Mouse (Mus musculus): ENCODE measurements around the gene Peg3.
A peak's percentile ranks its signal among the peaks of the same experiment; 100 is the strongest.

The Peg3 gene

DNA sequence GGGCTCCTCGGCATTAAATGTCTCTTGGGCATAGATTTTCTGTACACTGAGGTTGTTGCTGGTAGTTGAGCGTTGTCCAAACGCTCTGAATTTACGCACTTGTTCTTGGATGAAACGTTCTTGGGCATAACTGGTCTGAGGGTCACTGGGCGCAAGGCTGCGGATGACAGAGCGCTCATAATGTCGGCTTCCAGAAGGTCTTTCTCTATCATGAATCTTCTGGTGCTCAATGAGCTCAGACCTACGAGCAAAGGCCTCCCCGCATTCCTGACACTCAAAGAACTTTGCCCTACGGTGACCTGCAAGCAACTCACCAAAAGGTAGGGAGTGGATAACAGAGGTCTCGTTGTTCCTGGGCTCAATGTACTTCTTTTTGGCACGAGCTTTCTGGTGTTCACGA is 20.8 kb downstream of the Peg3 start:
- no peak for DNase-seq (ENCODE audit: low read depth, low spot score)

DNA sequence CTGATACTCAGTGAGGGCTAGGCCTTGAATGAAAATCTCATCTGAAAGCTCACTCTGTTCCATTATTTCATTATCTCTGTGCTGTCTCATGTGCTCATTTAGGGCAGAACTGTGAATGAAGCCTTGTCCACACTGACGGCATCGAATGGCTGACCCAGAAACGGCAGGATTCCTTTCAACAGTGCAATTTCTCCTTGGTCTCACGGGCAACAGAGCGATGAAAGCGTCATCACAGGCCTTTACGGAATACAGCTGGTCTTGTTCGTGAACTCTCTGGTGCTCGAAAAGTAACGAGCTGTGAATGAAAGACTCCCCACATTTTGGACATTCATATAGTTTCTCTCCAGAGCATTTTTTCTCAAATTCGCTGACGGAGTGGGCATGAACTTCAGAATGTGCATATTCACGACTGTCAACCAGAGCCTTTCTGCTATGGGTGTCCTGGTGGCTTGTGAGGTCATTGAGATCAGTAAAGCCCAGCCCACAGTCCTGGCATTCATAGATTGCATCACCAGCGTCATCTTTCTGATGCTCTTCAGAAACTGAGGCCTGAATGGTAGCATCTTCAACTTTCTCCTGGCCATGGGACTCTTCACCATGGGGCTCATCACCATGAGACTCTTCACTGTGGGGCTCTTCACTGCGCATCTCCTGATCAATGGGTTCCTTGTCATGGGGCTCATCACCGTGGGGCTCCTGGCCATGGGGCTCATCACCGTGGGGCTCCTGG is 21.6 kb downstream of the Peg3 start:
- no peak for DNase-seq (ENCODE audit: low read depth, low spot score)

DNA sequence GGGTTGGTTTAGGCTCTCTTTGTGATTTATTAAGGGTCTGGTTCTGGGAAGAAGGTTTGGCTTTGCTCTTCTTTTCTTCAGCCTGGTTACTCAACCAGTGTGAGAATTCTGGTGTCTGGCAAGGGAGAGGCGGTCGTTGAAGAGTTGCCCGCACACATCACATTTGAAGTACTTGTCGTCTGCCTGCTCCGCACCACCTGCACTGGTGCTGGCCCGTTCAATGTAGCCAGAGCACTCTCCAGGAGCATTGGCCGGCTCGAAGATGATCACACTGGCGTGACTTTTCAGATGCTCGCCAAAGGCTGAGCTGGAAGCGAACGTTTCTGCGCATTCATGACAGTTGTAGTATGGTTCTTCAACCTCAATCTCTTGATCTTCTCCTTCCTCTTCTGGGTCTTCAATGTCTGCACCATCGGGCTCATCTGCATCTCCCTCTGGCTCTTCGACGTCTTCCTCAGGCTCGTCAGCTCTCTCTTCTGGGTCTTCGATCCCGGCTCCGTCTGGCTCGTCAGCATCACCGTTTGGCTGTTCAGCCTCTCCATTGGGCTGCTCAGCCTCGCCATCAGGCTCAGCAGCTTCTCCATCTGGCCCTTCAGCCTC is 22.7 kb downstream of the Peg3 start:
- DNase-seq (ENCODE audit: low read depth, low spot score) = no peak

DNA sequence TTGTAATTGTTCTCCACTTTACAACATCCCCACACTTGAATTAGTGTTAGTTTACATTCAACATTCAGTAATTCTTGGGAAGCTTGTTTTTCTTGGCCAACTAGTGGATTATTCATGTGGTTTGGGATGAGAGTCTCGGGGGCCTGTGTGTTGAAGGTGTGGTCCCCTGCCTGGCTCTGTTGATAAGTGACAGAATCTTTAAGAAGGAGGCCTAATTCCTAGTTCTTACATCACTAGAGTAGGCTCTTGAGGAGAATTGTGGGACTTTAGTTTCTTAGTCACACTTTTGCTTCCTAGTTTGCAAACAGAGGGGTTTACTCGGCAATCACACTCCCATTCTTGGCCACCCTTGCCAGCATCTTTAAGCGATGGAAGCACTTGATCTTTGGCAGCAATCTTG is 31.0 kb downstream of the Peg3 start:
- no peak for DNase-seq (ENCODE audit: low read depth, low spot score)

DNA sequence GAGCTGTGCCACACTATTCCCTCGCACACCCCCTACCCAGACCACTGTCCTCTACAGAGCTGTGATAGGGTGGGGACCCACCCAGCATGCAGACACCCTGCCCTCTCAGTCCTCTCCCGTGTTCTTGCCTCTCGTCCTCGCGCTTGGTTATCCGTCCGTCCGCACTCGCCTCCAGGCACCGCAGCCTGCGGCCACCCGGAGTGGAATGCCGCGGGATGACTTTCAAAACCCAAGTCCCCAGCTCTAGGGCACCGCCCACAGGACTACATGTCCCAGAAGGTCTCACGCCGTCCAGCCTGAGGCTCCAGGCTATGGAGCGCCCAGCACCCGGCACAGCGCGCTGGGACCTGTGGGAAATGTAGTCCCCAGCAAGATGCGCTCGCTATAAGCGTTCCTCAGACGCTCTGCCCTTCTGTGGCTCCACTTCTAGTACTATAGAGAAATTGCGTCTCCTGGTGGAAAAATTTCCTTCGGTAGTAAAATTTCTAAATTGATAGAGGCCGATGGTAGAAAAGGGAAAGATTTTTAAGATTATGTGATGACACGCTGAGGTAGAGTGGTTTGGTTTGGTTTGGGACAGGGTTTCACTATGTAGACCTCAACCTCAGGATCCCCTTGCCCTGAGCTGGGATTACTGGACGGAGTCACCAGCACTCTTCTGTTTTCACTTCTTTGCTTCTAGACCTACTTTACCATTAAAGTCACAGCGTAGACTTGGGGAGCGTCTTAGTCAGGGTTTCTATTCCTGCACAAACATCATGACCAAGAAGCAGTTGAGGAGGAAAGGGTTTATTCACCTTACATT is 33.8 kb downstream of the Peg3 start, which contains the start of gene Zim1:
TSS of gene Zim1 (minus strand) at position 210 of the 805 bp plus-strand sequence.
- peak; percentile 94 for DNase-seq (ENCODE audit: low read depth, low spot score)

DNA sequence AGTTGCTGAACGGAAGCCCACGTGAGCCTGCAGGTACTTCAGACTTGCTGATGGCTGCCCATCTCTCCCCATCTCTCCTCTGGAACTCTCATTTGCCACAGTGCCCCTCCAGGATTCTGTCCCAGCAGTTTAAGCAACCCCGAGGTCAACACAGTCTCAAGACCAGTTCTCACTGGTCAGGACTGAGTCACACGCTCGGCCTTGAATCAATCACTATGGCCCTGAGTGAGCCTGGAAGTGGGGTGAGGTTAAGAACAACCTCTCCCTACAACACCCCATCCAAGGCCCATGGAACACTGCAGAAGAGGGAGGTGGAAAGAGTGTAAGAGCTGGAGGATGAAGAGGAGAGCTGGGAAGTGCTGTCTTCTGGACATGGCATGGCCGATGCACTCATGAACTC is 44.7 kb downstream of the Peg3 start:
- no peak for DNase-seq (ENCODE audit: low read depth, low spot score)

DNA sequence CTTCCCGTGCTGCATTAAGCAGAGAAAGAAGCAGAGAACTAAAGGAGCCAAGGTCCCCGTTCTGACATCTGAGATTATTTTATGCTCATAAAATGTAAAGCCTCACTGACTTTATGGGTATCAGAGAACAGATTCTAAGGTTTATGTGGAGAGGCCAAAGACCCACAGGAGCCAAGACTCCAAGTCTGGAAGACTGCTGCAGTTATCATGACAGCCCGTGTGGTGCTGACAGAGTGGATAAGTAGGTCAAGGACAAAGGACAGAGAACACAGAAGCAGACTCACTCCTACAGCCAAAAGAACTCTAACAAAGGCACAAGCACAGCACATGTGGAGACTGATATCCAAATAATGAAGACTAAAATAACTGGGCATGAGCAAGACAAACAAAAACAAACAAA is 63.5 kb downstream of the Peg3 start:
- no peak for DNase-seq (ENCODE audit: low read depth, low spot score)

DNA sequence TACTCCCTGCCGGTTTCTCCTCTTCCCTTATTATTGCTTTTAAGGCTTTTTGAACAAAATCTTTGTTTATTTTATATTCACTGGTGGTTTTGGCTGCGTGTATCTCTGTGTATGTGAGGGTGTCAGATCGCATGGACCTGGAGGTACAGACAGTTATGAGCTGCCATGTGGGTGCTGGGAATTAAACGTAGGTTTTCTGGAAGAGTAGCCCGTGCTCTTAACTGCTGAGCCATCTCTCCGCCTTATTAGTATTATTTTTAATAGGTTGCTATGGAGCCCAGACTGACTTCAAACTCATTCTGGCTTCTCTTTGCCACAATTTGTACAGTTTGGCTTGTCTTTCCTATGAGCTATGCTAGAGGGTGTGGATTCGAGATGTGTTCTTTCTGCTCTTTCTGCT is 66.8 kb downstream of the Peg3 start:
- DNase-seq (ENCODE audit: low read depth, low spot score) = no peak

DNA sequence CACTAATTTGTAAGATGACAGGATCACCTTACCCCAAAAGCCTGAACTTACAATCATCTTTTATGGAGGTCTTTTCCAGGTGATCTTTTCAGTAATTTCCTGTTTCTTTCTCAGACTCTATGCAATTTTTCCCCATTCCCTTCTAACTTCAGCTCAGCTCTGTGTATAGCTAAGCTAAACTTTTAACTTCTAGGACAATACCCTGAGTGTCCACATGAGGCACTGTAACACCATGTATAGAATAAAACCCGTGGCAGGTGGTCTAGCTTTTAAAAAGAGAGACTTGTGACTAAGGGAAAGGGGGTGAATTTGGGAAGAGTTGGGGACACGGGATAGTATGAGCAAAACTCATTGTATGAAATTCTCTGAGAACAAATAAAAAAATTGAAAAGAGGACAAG is 70.6 kb downstream of the Peg3 start:
- DNase-seq (ENCODE audit: low read depth, low spot score) = peak; percentile 57

DNA sequence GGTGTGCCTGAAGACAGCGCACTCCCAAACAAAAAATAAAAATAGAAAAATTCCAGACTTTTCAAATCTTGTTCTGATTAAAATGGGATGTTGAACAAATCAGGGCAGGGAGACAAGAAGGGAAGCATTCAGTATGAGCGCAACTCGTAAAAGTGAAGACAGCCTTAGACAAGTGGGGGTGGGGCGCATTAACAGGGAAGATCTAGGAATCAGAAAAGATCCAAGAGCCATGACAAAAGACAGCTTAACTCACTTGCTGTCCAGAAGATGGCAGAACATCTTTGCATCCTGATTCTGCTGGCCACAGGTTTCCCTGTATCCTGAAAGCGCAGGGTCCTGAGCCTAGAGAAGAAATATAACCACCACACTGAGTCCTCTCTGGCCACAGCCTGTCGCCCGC is 71.6 kb downstream of the Peg3 start:
- DNase-seq (ENCODE audit: low read depth, low spot score) = peak; percentile 61

Data from R1 (cell line).